Mouse (Mus musculus): Measurements from ENCODE around the gene Arhgap29. TPM values are rescaled to one million over a fixed set of nuclear protein-coding genes. Genes with fewer than 3 reads are reported as not detected.

Arhgap29 gene
- polyA plus RNA-seq, 1 experiment, result 5.9 TPM

DNA sequence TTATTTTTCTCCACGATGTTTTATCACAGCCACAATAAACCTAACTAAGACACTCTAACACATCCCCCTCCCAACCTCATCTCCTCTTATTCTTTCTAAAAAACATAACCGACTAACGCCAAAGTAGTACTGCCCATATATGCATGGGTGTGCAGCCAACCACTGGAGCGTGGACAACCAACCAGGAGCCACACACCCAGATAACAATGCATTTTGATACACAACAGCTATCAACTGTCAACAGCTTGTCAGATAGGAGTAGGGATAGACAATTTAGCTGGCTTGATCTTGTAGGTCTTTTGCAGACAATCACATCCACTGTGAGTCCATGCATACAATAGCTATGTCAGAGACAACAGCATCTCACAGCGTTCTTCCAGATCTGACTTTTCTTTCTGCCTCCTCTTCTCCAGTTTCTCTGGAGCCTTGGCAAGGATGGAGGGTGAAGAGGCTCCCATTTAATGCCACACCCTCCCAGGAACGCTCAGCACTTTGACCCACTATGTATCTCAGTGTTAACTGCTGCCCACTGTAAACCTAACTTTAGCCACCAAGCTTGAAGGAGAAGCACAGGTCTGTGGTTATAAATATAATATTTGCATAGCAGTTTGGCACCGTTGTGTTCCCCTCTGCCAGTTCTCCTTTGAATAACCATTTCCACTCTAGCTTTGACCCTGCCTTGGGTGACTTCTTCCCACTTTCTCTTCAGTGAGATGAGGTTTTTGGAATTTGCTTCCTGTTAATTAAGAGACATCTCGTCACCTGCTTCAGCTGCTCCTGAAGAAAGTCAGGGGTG lies 12.0 kb upstream of the Arhgap29 start:
- WGBS, result 65% methylated on average over 8 of the region's 8 CpGs

DNA sequence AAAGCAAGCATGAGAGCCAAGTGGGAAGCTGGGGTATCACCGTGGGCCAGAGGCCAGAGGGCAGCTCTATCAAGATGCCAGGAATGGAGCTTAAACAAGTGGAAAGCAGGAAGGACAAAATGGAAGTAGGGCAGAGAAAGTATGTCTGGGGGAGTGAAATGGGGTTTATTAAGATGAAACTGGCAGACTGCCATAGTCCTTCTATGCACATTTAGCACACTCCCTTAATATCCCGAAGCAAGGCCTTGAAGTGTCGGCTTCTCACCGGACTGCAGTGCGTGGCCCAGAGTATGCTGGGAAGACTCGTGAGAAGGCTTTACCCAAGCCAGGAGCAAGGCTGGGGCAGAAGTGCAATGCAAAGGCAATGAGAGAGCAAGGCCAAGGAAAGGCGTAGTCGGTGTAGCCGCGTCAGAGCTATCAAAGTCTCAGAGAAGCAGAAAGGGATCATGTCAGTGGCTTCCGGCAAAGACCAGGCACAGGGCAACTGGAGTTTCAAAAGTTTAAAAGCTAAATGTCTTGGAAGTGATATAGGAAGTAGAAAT lies 11.1 kb upstream of the Arhgap29 start:
- no peak for DNase-seq (ENCODE audit: low read depth, low spot score)
- 78% methylated on average over 11 of the region's 11 CpGs for WGBS

More for the DNA sequence above, 12.0 kb upstream of the Arhgap29 start:
- DNase-seq (ENCODE audit: low read depth, low spot score), result no peak

DNA sequence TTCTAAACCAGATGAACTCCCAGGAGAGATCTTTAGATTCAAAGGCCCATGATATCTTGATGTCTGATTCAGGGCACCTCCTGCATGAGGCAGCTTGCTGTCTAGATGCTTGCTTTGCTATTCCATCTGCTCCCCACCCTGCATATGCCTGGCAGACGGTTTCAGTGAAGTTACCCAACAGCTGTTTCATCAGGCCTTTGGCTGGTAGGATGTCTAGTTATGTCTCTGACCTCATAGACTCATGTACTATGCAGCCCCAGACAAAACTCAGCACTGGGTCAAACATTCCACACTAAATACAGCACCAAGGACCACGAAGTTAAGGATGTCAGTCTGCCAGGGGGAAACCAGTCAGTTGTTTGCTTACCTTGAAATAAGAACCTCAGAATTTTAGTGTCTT lies 6.4 kb upstream of the Arhgap29 start:
- 56% methylated on average over 2 of the region's 2 CpGs for WGBS
- DNase-seq (ENCODE audit: low read depth, low spot score), result no peak

DNA sequence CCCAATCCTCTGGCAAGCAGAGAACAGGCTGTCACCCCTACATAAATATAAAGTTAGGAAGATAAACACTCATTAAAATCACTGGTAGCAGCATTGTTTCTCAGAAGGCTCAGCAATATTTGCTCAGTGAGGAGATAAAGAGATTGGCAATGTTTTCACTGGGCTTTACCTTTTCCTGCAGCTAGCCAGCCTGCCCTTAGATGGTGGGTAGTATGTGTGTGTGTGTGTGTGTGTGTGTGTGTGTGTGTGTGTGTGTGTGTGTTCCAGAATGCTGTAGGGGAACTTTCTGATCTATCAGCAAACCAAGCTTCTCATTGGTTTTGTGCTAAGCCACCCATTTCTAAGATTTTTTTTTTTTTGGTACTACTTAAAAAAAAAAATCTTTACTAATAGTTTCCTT lies 5.6 kb upstream of the Arhgap29 start:
- DNase-seq (ENCODE audit: low read depth, low spot score), result no peak

DNA sequence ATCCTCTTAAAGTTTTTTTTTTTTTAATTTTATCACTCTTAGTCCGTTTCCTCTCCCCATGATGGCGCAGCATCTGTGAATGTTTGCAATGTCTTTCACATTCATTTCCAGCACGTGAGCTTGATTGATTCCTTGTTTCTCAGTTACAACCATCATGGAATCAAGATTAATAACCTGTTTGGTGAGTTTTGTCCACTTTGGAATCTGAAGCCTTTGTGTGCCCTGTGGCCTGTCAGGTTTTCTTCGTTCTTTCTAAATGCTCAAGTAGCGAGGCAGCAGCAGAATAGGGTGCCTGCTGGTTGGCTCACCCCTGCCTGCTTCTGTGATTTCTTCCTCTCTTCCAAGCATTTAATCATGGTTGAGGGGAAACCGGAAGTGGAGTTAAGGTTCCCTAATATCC lies 2.2 kb upstream of the Arhgap29 start:
- WGBS, result 67% methylated on average over 6 of the region's 6 CpGs
- DNase-seq (ENCODE audit: low read depth, low spot score), result no peak

DNA sequence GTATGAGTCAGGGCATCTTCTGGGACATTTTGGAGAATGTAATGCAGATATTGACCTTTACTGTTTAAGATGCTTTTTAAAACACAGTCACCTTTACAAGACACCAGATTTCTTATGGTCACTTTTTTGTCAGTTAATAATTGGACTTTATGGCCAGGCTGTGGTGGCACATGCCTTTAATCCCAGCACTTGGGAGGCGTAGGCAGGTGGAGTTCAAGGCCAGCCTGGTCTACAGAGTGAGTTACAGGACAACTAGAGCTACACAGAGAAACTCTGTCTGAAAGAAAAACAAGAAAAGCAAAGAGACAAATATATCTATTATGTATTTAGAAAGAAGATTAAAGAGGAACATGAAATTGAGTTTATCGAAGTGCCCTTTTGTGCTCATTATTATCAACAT lies 1.2 kb upstream of the Arhgap29 start:
- 69% methylated on average over 2 of the region's 2 CpGs for WGBS

DNA sequence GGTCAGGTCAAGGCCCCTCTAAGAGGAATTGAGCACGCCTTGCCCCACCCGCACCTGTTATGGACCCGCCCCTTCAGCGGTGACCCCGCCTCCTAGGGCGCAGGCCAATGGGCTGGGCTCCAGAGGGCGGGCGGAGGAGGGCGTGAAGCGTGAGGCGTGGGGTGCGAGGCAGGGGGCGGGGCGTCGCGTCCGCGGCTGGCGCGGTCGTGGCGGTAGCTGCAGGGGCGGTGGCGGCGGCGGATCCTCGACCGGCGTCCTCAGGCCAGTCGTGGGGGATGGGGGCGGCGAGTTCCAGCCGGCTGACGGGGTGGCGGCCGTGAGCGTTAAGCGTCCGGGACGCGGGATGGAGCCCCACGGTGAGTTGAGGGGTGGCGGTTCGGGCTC lies 700 bp downstream of the Arhgap29 start:
- under 1% methylated on average over 41 of the region's 44 CpGs for WGBS
- peak; percentile 64 for DNase-seq (ENCODE audit: low read depth, low spot score)

More for the DNA sequence above, 1.2 kb upstream of the Arhgap29 start:
- DNase-seq (ENCODE audit: low read depth, low spot score), result no peak

DNA sequence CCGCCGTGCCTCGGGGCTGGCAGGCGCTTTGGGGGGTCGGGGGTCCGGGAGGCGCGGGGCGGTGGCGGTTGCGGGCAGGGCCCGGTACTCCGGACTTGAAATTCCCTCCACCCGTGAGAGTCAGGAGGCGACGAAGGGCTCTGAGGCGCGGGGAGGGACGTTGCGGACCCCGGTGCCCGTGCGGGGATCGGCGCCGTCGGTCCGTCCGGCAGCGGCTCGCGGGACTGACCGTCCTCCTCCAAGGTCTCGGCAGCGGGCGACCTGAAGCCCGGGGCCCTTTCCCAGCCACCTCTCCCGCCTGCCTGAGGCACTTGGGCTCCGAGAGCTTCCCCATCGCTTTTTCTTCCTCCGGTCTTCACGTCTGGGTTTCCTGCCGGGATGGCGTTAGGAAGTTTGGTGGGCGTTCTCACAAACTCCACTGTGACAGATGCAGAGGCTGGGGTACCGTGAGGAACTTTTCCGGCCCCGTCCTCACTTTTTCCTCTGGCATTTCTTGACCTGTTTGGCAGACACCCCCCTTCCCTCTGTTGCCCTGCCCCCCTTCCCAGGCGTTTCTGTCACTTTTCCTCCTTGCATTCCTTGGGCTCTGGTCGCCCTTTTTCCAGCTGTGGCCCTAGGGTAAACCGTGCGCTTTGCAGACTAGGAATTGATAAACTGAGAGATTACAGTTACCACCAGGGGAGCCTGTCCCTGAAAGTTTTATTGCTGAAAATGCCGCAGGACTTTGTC lies 1.3 kb downstream of the Arhgap29 start:
- 2% methylated on average over 53 of the region's 53 CpGs for WGBS
- no peak for DNase-seq (ENCODE audit: low read depth, low spot score)

DNA sequence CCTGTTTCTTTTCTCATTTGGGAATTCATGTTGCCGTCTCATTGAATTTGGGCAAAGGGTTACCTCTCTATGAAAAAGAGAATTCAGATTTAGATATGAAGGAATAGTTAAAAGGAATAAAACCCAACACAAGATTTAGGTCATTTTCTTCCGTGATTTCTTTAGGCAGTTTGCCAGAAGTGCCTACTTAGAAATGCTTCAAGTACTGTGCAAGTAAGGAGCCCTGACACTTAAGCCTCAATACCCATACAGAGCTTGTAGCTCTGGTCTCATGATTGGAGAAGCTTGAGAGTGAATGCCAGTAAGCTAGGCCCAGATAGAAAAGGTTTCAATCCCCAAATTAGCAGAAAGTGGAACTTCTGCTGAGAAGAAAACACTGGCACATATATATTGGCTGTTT lies 2.1 kb downstream of the Arhgap29 start:
- 54% methylated on average over 2 of the region's 2 CpGs for WGBS
- no peak for DNase-seq (ENCODE audit: low read depth, low spot score)

DNA sequence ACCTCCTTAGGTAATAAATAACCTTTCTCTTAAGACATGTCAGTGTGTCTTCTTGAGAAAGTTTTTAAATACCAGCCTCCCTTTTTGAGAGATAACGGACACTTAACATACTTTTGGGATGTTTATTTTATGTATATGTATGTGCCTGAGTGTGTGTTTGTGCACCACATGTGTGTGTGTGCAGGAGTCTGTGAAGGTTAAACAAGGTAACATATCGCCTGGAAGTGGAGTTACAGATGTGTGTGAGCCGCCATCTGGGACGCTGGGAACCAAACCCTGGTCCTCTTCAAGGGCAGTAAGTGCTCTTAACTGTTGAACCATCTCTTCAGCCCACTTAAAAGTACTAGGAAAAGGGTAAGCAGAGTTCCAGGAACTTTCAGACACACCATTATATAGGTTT lies 3.2 kb downstream of the Arhgap29 start:
- WGBS, result 88% methylated on average over 4 of the region's 4 CpGs
- no peak for DNase-seq (ENCODE audit: low read depth, low spot score)

DNA sequence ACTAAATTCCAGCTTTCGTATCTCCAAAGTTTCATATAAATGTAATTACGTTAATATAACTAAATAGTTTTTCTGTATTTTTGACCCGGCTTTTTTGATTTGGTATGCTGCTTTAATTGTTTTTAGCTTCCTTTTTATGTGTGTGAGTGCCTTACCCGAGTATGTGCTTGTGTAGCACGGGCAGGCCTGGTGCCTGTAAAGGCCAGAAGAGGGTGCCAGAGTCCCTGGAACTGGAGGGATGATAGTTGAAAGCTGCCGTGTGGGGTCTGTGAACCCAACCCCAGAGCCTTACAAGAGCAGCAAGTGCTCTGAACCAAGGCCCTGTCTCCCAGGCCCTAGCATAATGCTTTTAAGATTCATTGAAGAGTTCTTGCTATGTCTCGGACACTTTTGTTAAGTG lies 4.4 kb downstream of the Arhgap29 start:
- DNase-seq (ENCODE audit: low read depth, low spot score), result no peak
- 91% methylated on average over 7 of the region's 7 CpGs for WGBS

DNA sequence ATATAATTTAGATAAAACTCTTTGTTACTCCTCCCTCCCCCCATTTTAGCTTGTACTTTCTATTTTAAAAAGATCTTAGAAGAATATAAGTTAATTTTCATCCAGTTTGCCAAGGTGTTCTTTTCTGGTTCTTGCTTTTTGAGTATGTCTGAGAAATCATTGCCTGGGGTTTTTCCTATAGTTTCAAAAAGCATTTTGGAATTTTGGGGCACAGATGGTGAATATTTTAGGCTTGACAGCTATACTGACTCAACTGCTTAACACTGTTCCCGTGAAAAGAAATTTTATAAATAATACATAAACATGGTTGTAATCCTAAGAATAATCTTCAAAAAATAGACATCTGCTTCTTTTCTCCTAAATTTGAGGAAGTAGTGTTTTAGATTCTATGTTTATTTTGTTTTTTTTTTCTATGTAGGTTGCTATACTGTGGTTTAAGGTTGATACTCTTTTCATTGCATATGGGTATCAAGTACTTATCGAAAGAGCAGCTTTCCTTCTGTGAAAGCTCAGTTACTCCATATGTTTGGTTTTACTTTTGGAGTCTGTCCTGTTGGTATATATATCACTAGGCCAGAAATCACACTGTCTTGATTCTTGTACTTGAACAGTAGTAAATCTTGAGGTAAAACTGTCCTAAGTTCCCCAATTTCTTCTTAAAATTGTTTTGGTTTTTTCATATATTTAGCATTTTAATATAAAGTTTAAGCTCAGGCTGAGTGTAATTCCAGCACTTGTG lies 5.4 kb downstream of the Arhgap29 start:
- DNase-seq (ENCODE audit: low read depth, low spot score), result no peak
- WGBS, result 81% methylated on average over 2 of the region's 2 CpGs

DNA sequence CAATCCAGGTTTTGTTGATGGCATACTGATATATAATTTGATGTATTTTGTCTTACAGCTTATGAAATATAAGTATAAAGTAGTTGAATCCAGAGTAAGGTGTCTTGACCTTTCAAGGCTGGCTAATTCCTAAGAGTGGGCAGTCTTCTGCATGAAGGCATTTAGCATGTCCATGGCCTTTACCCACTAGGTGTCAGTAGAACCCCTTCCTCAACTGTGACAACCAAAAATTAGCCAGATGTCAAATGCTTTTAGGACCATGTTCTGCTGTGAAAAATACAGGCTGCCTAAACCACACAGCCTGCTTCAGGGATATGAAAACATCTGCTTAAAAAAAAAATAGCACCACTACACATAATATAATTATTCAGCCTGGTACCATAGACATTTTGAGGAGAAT lies 11.8 kb downstream of the Arhgap29 start:
- no peak for DNase-seq (ENCODE audit: low read depth, low spot score)

DNA sequence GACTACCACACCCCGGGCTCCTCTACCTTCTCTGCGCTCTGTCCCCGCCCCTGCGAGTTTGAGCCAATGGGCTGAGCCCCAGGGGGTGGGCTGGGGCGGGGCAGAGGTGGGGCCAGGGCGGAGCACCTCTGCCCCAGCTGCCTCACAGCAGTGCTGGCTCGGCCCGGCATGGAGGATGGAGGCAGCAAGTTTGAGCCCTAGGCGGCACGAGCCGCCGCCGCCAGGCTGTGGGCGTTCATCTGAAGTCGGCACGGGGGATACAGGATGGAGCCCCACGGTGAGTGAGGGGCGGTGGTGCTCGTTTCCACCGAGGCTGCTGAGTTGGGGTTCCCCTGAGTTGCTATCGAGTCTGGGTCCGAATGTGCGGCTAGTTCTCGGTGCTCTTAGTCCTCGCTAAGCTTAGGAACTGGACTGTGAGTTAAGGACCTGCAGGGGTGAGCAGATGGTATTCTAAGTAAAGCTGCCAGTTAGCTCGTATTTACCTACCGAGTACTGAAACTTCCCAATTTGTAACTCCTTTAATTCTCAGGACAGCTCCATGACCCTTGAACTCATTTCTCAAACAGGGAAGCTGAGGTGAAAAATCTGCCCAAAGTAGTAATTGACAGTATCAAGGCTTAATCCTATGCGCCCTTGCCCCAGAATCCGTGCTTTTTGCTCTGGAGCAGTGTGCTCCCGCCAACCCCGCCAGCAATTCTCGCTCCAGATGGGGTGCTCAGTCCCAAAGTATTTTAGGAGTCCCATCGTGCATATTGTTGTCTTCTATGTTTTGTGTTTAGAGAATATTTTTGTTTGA lies 15.5 kb downstream of the Arhgap29 start:
- WGBS, result under 1% methylated on average over 33 of the region's 33 CpGs
- peak; percentile 77 for DNase-seq (ENCODE audit: low read depth, low spot score)

DNA sequence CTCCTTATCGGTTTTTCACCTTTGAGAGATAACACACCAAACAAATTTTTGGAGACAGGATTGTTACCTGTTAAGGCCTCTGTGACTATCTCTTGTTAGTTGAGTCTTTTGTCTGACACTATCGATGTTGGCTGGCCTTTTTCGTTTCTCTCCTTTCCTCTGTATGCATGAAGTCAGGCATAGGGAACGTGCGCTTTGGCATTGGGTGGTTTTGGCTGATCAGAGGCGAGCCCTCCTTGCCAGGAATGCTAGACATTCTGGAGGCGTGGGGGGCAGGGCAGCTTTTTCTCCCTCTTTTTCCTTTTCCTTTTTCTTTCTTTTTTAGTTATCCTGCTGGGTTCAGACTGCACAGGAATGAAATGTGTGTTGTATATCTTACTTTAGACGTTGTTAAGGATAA lies 16.3 kb downstream of the Arhgap29 start:
- DNase-seq (ENCODE audit: low read depth, low spot score), result no peak
- WGBS, result 30% methylated on average over 8 of the region's 8 CpGs

DNA sequence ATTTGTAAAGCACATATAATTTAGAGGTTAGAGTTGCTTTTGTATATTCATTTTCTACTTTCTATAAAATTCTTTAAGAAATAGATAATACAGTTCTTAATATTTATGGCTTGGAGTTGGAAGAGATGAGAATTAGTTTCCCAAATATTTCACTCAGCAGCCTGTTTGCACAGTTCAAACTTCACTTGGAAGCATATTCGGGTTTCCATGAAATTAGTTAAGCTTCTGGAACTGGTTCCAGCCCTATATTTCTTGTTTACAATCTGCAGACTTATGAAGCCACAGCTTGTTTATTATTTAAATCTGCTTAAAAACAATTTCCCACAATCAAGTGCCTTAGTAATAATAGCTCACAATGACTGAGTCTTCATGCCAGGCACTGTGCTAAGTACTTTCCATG lies 17.1 kb downstream of the Arhgap29 start:
- WGBS, result 42% methylated on average over 1 of the region's 1 CpGs
- no peak for DNase-seq (ENCODE audit: low read depth, low spot score)

DNA sequence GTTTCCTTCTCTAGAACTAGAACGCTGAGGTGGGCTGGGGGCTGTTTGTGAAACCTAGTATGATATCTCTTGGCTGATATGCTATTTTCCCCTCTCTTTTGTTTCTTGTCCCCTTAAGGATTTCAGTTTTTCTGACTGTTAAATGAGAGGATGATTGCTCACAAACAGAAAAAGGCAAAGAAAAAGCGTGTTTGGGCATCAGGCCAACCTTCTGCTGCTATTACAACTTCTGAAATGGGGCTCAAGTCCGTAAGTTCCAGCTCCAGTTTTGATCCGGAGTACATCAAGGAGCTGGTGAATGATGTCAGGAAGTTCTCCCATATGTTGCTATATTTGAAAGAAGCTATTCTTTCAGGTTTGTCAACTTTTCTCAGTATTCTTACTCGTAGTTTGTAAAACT lies 21.4 kb downstream of the Arhgap29 start:
- no peak for DNase-seq (ENCODE audit: low read depth, low spot score)
- 50% methylated on average over 5 of the region's 5 CpGs for WGBS

DNA sequence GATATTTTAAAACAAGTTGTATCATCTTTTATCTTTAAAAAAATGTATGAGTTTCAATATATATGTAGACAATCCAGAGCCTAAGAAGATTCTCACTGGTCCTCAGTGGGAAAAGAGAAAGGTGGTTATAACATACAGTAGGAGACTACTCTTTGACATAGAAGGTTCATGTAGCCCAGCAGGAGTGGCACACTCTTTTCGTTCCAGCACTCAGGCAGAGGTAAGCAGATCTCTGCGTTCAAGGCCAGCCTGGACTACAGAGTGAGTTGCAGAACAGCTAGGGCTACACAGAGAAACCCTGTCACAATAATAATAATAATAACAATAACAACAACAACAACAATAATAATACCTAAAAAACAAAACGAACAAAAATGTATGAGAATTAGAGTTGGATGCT lies 23.0 kb downstream of the Arhgap29 start:
- no peak for DNase-seq (ENCODE audit: low read depth, low spot score)
- 88% methylated on average over 3 of the region's 3 CpGs for whole genome bisulfite sequencing

DNA sequence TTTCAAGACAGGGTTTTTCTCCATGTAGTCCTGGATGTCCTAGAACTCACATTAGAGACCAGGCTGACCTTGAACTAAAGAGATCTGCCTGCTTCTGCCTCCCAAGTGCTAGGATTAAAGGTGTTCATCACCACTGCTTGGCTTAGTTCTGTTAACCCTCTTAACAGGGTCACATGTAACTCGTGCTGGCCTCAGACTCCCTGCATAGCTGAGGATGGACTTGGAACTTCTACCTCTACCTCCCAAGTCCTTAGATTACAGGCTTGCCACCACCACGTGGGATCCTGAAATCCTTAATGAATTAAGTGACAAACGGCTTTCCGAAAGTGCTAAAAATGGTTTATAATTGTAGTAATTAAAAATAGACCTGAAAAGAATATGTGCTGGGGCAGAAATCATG lies 29.0 kb downstream of the Arhgap29 start:
- WGBS, result 78% methylated on average over 4 of the region's 4 CpGs
- DNase-seq (ENCODE audit: low read depth, low spot score), result no peak

DNA sequence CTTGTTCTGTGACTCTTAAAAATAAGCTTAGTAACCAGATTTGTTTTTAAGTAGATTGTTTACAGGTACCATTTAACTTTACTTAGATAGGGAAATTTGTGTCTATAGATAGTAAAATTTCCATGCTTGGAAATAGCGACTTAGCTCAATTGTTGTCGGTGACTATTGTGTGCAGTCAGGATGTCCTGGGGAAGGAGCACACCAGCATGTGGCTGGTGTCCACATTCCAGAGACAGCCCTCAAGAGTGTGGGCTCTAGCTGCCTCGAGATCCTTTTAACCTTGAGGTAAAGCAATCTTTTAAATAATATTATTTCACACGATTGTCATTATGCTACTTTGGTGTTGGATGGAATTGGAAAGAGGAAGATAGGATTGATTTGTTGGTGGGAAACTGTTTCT lies 30.1 kb downstream of the Arhgap29 start:
- DNase-seq (ENCODE audit: low read depth, low spot score), result no peak
- 67% methylated on average over 4 of the region's 4 CpGs for WGBS
